Mouse (Mus musculus): ENCODE results near the gene Pcif1. TPM values are rescaled to one million over a fixed set of nuclear protein-coding genes. Genes with fewer than 3 reads are reported as not detected.

Gene Pcif1
- polyA plus RNA-seq (2015; fragmentation: Illumina TruSeq; extraction: RNeasy Lipid Tissue Mini Kit (QIAGEN cat#74804); ENCODE audit: low read depth, low replicate concordance): 38.3 TPM

GRCm38 (mm10) chr2:164879228-164879567 is at the start of gene Pcif1:
Gene Pcif1, plus strand, starts transcription at chr2:164879304.

GRCm38 (mm10) chr2:164832748-164833301 is 46.3 kb upstream of the Pcif1 start, which contains the start of gene Ctsa:
Gene Ctsa, plus strand, starts transcription at chr2:164832873.

DNA sequence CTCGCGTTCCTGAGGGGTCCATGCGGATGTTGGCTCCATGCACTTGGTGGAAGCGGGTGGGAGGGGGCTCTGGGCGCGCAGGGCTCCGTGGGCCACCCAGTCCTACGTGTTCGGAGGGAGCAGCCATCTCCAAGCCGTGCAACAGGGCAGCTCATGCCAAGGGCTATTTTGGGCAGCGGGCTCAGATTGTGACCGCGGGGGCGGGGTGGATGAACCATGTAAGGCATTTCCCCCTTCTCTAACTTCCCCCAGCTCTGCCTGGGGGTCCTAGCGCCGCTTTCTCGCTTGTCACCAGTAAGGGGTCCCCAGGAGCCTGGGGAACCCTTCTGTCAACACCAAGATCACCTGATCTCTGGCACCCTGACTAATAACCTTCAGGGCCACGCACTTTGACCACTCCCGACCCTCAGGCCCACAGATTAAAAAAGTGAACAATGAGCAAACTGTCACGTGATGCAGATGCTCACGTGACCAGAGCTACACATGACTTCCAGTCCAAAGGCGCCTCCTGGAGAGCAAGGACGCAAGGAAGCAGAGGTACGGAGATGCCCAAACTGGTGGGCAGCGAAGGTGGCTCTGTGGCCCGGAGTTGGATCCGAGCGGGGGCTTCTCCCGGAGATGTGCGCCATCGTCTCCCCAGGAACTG is 45.7 kb upstream of the Pcif1 start, which contains the start of gene Neurl2:
Neurl2 (minus strand) TSS at position 143 of the 646 bp plus-strand sequence.

GRCm38 (mm10) chr2:164857101-164857821 is 21.8 kb upstream of the Pcif1 start, which contains the start of gene Pltp:
Gene Pltp, minus strand, starts transcription at chr2:164857711.

DNA sequence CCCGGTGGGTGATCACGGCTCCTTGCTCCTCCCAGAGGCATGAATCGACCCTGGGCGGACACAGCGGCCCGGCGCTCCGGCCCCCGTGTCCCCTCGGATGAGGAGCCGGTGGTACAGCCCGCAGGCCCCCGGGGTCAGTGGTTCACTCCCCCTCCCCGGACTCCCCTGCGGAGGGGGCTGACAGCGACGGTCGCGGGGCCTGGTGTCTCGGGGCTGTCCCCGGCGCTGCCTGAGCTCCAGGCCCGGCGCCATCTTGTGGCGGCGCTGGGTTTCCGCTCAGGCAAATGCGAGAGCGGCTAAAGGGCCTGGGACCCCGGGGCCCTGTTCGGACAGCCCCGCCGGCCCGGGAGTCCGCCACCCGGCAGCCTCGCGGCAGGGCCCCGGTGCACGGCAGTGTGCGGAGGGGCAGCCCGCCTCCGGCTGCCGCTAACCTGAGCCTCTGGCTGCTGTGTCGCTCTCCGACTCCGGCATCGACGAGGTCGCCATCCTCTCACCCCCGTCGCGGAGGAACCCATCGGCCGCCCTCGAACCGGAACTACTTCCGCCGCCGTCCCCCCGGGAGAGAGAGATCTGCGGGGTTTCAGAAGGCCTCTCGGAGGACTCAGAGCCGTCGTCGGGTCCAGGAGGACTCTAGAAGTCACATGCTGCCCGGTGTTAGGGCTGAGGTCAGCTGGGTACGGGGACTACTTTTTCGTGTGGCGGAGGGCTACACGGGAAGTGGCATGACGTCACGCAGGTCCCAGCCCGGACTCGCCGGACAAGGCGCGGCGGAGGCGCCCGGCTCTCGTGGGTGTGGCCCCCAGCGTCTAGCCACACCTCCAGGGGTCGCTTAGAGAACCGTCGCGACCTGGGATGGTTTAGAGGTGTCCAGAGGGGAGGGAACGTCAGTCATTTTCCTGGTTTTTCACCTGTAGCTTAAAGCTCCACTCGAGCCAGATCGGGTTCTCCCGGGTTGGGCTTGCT is 32.3 kb downstream of the Pcif1 start, which contains the start of gene Zfp335:
Zfp335 (minus strand) TSS at position 672 of the 963 bp plus-strand sequence.

GRCm38 (mm10) chr2:164940140-164940830 is 61.2 kb downstream of the Pcif1 start, which contains the start of gene Mmp9:
Gene Mmp9, plus strand, starts transcription at chr2:164940780.

Other genes with a start within 250 kb of the Pcif1 start
- not detected for gene Wfdc16, start 240.5 kb upstream of the Pcif1 start, polyA plus RNA-seq (2015; fragmentation: Illumina TruSeq; extraction: RNeasy Lipid Tissue Mini Kit (QIAGEN cat#74804); ENCODE audit: low read depth, low replicate concordance)
- gene Wfdc10, start 223.3 kb upstream of the Pcif1 start, polyA plus RNA-seq (2015; fragmentation: Illumina TruSeq; extraction: RNeasy Lipid Tissue Mini Kit (QIAGEN cat#74804); ENCODE audit: low read depth, low replicate concordance): not detected
- gene Wfdc9, start 222.7 kb upstream of the Pcif1 start, polyA plus RNA-seq (2015; fragmentation: Illumina TruSeq; extraction: RNeasy Lipid Tissue Mini Kit (QIAGEN cat#74804); ENCODE audit: low read depth, low replicate concordance): not detected
- gene Wfdc11, start 205.2 kb upstream of the Pcif1 start, polyA plus RNA-seq (2015; fragmentation: Illumina TruSeq; extraction: RNeasy Lipid Tissue Mini Kit (QIAGEN cat#74804); ENCODE audit: low read depth, low replicate concordance): not detected
- gene Wfdc13, start 194.2 kb upstream of the Pcif1 start, polyA plus RNA-seq (2015; fragmentation: Illumina TruSeq; extraction: RNeasy Lipid Tissue Mini Kit (QIAGEN cat#74804); ENCODE audit: low read depth, low replicate concordance): not detected
- gene Spint4, start 180.8 kb upstream of the Pcif1 start, polyA plus RNA-seq (2015; fragmentation: Illumina TruSeq; extraction: RNeasy Lipid Tissue Mini Kit (QIAGEN cat#74804); ENCODE audit: low read depth, low replicate concordance): not detected
- not detected for gene Spint5, start 164.0 kb upstream of the Pcif1 start, polyA plus RNA-seq (2015; fragmentation: Illumina TruSeq; extraction: RNeasy Lipid Tissue Mini Kit (QIAGEN cat#74804); ENCODE audit: low read depth, low replicate concordance)
- gene Wfdc3, start 133.4 kb upstream of the Pcif1 start, polyA plus RNA-seq (2015; fragmentation: Illumina TruSeq; extraction: RNeasy Lipid Tissue Mini Kit (QIAGEN cat#74804); ENCODE audit: low read depth, low replicate concordance): 3.3 TPM
- gene Dnttip1, start 133.3 kb upstream of the Pcif1 start, polyA plus RNA-seq (2015; fragmentation: Illumina TruSeq; extraction: RNeasy Lipid Tissue Mini Kit (QIAGEN cat#74804); ENCODE audit: low read depth, low replicate concordance): 27.1 TPM
- 1.4 TPM for gene Ube2c, start 109.4 kb upstream of the Pcif1 start, polyA plus RNA-seq (2015; fragmentation: Illumina TruSeq; extraction: RNeasy Lipid Tissue Mini Kit (QIAGEN cat#74804); ENCODE audit: low read depth, low replicate concordance)
- 2.1 TPM for gene Tnnc2, start 99.3 kb upstream of the Pcif1 start, polyA plus RNA-seq (2015; fragmentation: Illumina TruSeq; extraction: RNeasy Lipid Tissue Mini Kit (QIAGEN cat#74804); ENCODE audit: low read depth, low replicate concordance)
- 39.8 TPM for gene Snx21, start 93.5 kb upstream of the Pcif1 start, polyA plus RNA-seq (2015; fragmentation: Illumina TruSeq; extraction: RNeasy Lipid Tissue Mini Kit (QIAGEN cat#74804); ENCODE audit: low read depth, low replicate concordance)
- 20.2 TPM for gene Acot8, start 74.4 kb upstream of the Pcif1 start, polyA plus RNA-seq (2015; fragmentation: Illumina TruSeq; extraction: RNeasy Lipid Tissue Mini Kit (QIAGEN cat#74804); ENCODE audit: low read depth, low replicate concordance)
- gene Zswim3, start 74.2 kb upstream of the Pcif1 start, polyA plus RNA-seq (2015; fragmentation: Illumina TruSeq; extraction: RNeasy Lipid Tissue Mini Kit (QIAGEN cat#74804); ENCODE audit: low read depth, low replicate concordance): 6.9 TPM
- gene Zswim1, start 56.6 kb upstream of the Pcif1 start, polyA plus RNA-seq (2015; fragmentation: Illumina TruSeq; extraction: RNeasy Lipid Tissue Mini Kit (QIAGEN cat#74804); ENCODE audit: low read depth, low replicate concordance): 18.1 TPM
- gene Spata25, start 50.8 kb upstream of the Pcif1 start, polyA plus RNA-seq (2015; fragmentation: Illumina TruSeq; extraction: RNeasy Lipid Tissue Mini Kit (QIAGEN cat#74804); ENCODE audit: low read depth, low replicate concordance): not detected
- gene Ctsa, start 46.4 kb upstream of the Pcif1 start, polyA plus RNA-seq (2015; fragmentation: Illumina TruSeq; extraction: RNeasy Lipid Tissue Mini Kit (QIAGEN cat#74804); ENCODE audit: low read depth, low replicate concordance): 111 TPM
- 2.1 TPM for gene Neurl2, start 45.8 kb upstream of the Pcif1 start, polyA plus RNA-seq (2015; fragmentation: Illumina TruSeq; extraction: RNeasy Lipid Tissue Mini Kit (QIAGEN cat#74804); ENCODE audit: low read depth, low replicate concordance)
- gene Pltp, start 21.6 kb upstream of the Pcif1 start, polyA plus RNA-seq (2015; fragmentation: Illumina TruSeq; extraction: RNeasy Lipid Tissue Mini Kit (QIAGEN cat#74804); ENCODE audit: low read depth, low replicate concordance): 91.8 TPM
- gene Zfp335, start 32.5 kb downstream of the Pcif1 start, polyA plus RNA-seq (2015; fragmentation: Illumina TruSeq; extraction: RNeasy Lipid Tissue Mini Kit (QIAGEN cat#74804); ENCODE audit: low read depth, low replicate concordance): 15.6 TPM
- 1.7 TPM for gene Mmp9, start 61.5 kb downstream of the Pcif1 start, polyA plus RNA-seq (2015; fragmentation: Illumina TruSeq; extraction: RNeasy Lipid Tissue Mini Kit (QIAGEN cat#74804); ENCODE audit: low read depth, low replicate concordance)
- 298 TPM for gene Slc12a5, start 81.5 kb downstream of the Pcif1 start, polyA plus RNA-seq (2015; fragmentation: Illumina TruSeq; extraction: RNeasy Lipid Tissue Mini Kit (QIAGEN cat#74804); ENCODE audit: low read depth, low replicate concordance)
- 40.9 TPM for gene Ncoa5, start 155.6 kb downstream of the Pcif1 start, polyA plus RNA-seq (2015; fragmentation: Illumina TruSeq; extraction: RNeasy Lipid Tissue Mini Kit (QIAGEN cat#74804); ENCODE audit: low read depth, low replicate concordance)
- gene Cd40, start 176.3 kb downstream of the Pcif1 start, polyA plus RNA-seq (2015; fragmentation: Illumina TruSeq; extraction: RNeasy Lipid Tissue Mini Kit (QIAGEN cat#74804); ENCODE audit: low read depth, low replicate concordance): 2.1 TPM
- gene 1700025C18Rik, start 211.4 kb downstream of the Pcif1 start, polyA plus RNA-seq (2015; fragmentation: Illumina TruSeq; extraction: RNeasy Lipid Tissue Mini Kit (QIAGEN cat#74804); ENCODE audit: low read depth, low replicate concordance): not detected